Mouse (Mus musculus) gastrocnemius, postnatal 25 days (tissue): ENCODE results near the gene Secisbp2l. TPM values are rescaled to one million over a fixed set of nuclear protein-coding genes. Genes with fewer than 3 reads are reported as not detected.

Source experiments
- DNase-seq: peaks from one replicate; pipeline ENCODE4 v3.0.0; 2022
- total RNA-seq, 2 experiments: library from RNA; stranded (reverse); gene quantifications; 1 replicate in 1 of 2; 2 replicates in 1 of 2; pipeline ENCODE4 v1.2.3; 2021

Gene Secisbp2l
- total RNA-seq, 2 experiments from 2014 or later, result 15.6 to 17.5 TPM

GRCm38 (mm10) chr2:125783868-125784267 lies 1.2 kb upstream of the Secisbp2l start:
- DNase-seq, result no peak

DNA sequence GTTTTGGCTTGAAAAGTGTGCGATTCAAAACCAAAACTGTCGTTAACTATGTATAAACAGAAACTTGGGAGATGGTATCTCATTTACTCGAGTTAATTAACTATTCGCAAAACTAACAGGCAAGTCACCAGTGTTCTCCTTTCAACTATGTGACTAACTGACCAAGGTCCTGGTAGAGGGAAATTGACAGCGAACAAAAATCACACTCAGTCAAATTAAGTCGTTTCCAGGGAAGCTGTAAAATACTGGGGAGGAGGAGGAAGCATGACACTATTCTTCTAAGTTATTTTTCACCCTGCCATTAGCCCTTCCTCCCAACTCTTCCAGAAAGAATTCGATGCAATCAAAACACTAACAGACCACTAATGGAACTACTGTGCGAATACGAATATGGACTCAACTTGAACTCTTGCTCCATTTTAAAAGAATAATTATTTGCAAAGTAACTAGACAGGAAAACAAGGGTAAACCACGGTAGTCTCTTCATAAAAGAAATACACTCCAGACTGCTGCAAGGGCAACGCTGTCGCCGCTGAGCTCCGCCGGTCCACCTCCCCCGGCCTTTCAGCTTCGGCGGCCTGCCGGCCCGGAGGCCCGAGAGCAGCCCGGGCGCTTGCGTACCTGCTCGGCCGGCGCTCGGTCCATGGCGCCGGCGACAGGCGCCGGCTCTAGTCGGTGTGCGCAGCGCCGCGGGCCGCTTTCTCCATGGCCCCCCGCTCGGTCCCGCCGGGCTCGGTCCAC lies 522 bp downstream of the Secisbp2l start:
- DNase-seq, result no peak

GRCm38 (mm10) chr2:125781006-125781405 lies 1.7 kb downstream of the Secisbp2l start:
- DNase-seq, result no peak

DNA sequence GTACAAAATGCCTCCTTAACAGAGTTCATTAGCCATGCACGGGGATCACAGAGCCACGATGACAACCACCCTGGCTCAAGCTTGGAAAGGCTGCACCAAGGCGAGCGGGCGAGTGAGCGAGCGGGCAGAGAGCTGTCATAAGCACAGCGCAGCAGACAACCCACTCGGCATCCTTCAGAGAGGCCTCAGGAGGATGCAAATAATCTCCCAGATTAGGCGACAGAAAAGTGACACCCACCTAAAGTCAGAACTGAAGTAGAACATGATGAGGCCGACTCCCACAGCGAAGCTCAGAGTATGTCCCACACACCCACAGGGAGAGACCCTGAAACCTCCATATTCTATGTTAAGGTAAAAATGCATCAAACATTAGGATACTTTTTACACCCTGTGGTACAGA lies 4.3 kb downstream of the Secisbp2l start:
- DNase-seq, result no peak

- no peak for DNase-seq
These were observed 5.7 kb downstream of the Secisbp2l start for GRCm38 (mm10) chr2:125777018-125777417.

GRCm38 (mm10) chr2:125775661-125776060 lies 7.0 kb downstream of the Secisbp2l start:
- no peak for DNase-seq

DNA sequence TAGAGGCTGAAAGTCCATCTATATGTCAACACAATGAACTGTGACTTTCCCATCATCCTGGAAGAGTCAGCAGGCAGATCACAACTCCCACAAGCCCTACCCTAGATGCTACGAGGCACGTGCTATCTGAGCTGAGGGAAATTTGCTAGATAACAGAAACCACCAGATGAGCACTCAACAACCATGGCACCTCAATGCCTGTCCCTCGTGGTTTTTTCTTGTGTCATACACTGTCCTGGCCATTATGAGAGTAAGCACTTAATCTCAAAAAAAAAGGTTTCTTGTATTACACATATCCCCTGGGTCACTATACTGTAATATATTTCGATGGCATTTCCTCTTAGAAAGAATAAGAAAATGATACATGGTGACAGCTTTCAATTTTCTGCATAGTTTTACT lies 7.8 kb downstream of the Secisbp2l start:
- DNase-seq, result no peak

DNA sequence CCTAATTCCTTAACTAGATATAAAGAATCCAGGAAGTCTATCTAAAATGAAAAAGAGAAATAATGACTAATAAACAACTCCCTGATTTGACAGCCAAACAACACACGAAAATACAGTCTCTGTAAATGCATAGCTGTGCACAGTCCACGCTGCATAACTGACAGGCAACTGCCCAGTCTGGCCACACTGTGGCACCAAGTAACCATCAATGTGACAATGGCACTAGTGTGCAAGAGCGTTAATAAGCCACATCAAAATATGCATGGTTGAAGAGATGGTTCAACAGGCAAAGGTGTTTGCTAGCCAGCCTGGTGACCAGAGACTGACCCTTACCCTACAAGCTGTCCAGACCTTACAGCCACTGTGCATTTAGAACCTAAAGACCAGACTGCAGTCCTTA lies 17.6 kb downstream of the Secisbp2l start:
- no peak for DNase-seq

- DNase-seq, result no peak
These were observed 18.1 kb downstream of the Secisbp2l start for GRCm38 (mm10) chr2:125764531-125764930.

- DNase-seq, result no peak
These were observed 33.3 kb downstream of the Secisbp2l start for GRCm38 (mm10) chr2:125749330-125749729.

GRCm38 (mm10) chr2:125739338-125739737 lies 43.3 kb downstream of the Secisbp2l start:
- no peak for DNase-seq

GRCm38 (mm10) chr2:125738718-125739117 lies 44.0 kb downstream of the Secisbp2l start:
- DNase-seq, result no peak

GRCm38 (mm10) chr2:125736025-125736343 lies 46.7 kb downstream of the Secisbp2l start:
- DNase-seq, result no peak

GRCm38 (mm10) chr2:125735333-125736024 lies 47.2 kb downstream of the Secisbp2l start:
- no peak for DNase-seq

GRCm38 (mm10) chr2:125734741-125735140 lies 47.9 kb downstream of the Secisbp2l start:
- DNase-seq, result no peak

- peak; percentile 88 for DNase-seq
These were observed 50.7 kb downstream of the Secisbp2l start for GRCm38 (mm10) chr2:125731763-125732560.

DNA sequence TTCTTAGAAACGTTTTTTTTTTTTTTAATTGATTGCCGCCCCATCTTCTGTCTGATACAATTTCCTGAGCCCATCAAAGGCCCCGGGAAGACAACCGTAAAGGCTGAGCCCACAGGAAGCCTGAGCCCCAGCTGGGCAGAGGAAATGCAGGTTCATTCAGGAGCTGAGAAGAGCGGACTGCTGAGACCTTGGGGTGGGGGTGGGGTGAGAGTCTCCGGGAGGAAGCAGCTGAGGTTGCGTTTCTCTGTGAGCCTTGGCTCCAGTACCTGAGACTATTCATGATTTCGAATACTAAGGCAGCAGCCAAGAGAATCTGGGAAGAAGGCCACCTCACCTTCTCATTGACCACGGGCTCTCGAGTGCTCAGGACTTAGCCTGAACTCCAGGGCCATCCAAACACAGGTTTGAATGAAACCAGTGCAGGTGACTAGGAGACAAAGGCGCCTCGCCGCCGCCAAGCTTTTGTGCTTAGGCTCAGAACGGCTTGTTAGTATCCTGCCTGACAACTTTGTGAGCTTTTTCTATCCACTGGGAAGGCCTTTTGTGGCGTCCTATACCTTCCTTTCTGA lies 58.0 kb downstream of the Secisbp2l start:
- DNase-seq, result peak; percentile 28

DNA sequence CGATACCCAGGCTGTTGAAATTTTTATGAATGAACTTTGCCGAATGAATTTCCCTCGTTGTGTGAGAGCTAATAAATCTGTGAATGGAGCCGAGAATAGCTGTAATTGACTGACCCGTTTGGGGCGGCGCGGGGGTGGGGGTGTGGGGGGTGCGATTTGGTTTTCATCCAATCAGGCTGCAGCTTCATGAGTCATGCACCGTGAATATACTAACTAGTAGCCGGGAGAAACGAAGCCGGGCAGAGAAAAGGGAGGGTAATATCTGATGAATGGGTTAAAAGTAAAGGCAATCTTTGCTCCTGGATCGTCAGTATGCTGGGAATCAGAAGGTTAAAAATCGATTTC lies 58.6 kb downstream of the Secisbp2l start, which contains the start of gene Shc4:
Shc4 (minus strand) TSS at position 63 of the 345 bp plus-strand sequence.
- no peak for DNase-seq

GRCm38 (mm10) chr2:125723408-125724085 lies 59.1 kb downstream of the Secisbp2l start:
- peak; percentile 32 for DNase-seq

DNA sequence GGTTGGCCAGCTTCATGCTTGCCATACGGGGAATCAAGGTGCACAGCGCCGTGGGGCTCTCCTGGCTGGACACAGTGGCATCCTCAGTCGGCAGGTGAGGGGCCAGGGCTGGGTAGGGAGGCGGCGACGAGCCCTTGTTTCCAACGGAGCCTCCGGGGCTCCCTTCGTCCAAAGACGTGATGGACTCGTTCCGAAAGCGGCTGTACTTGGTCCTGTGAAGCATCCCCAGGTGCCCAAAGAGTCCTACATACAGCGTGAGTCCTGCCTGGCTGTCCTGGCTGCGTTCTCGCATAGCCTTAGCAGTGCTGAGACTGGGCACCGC lies 59.6 kb downstream of the Secisbp2l start:
- no peak for DNase-seq

DNA sequence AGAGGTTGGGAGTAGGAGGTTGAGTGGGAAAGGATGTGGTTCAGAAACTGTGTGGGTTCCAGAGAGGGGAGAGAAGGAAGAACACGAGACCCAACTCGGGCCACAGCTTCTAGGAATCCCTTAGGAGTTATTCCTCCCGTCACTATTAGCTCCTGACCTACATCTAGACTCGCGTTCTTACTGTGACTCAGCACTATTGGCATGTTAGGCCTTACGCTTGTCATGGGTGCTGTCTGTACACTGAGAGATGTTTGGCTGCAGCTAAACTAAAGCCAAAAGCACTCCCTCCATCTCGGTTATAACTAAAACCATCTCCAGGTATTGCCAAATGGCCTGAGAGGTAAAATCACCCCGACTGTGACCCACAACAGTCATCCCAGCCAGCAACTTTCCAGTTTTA lies 66.1 kb downstream of the Secisbp2l start:
- DNase-seq, result no peak

DNA sequence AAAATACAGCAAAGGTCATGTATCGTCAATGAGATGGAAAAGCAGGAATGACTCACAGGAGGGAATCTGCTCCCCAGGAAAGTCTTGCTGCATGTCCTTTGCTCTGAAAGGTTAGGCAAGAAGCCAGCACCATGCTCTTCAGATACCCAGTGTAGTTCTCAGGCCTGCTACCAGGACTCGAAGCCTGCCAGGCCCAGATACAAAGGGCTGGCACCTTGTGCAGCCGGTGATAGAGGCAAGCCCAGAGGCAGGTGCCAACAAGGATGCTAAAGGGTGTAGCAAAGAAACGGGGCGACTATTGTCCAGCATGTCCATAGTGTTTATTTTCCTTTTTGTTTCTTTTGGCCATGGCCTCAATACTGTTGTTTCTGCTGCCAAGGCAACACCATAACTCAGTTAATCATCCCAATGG lies 76.2 kb downstream of the Secisbp2l start:
- no peak for DNase-seq
